Mouse (Mus musculus) midbrain, embryonic 14.5 days (tissue): ENCODE results near the gene Aldh1a2. TPM values are rescaled to one million over a fixed set of nuclear protein-coding genes. Genes with fewer than 3 reads are reported as not detected.

ENCODE experiments used
- ATAC-seq: fragments of 200-750 bp; cut with Nextera tagmentation; 2 replicates; pipeline ENCODE4 v1.8.0; 2017; ENCODE audit warnings: moderate number of reproducible peaks, moderate library complexity; ENCODE audit not compliant: low FRiP score, low TSS enrichment
- DNase-seq: peaks from one replicate; pipeline ENCODE4 v3.0.0-alpha.2; 2015
- H3K27ac ChIP-seq: fragments of 300-500 bp; sonication (generic); replicated peaks from 2 replicates; pipeline ENCODE4 v1.5.1; 2014; ENCODE audit warnings: mild to moderate bottlenecking, low read depth, low read length, moderate library complexity
- H3K27me3 ChIP-seq: fragments of 300-500 bp; sonication (generic); 2 replicates; pipeline ENCODE4 v1.6.1; 2014; ENCODE audit warnings: low read length, control low read depth, mixed read lengths; ENCODE audit not compliant: control insufficient read depth, insufficient read depth
- H3K36me3 ChIP-seq: fragments of 300-500 bp; sonication (generic); 2 replicates; pipeline ENCODE4 v1.6.1; 2014; ENCODE audit warnings: low read length, control low read depth; ENCODE audit not compliant: control insufficient read depth, insufficient read depth
- H3K4me1 ChIP-seq: fragments of 300-500 bp; sonication (generic); 2 replicates; pipeline ENCODE4 v1.6.1; 2014; ENCODE audit warnings: mild to moderate bottlenecking, antibody characterized with exemption, low read length, control low read depth; ENCODE audit not compliant: control insufficient read depth, insufficient read depth
- H3K4me2 ChIP-seq: fragments of 300-500 bp; sonication (generic); 2 replicates; pipeline ENCODE4 v1.6.1; 2014; ENCODE audit warnings: mild to moderate bottlenecking, low read length, moderate library complexity
- H3K4me3 ChIP-seq: fragments of 300-500 bp; sonication (generic); replicated peaks from 2 replicates; pipeline ENCODE4 v1.5.1; 2014; ENCODE audit warnings: low read depth, low read length
- H3K9ac ChIP-seq: fragments of 300-500 bp; sonication (generic); replicated peaks from 2 replicates; pipeline ENCODE4 v1.6.1; 2014; ENCODE audit warnings: mild to moderate bottlenecking, low read length, moderate library complexity
- H3K9me3 ChIP-seq: fragments of 300-500 bp; sonication (generic); 2 replicates; pipeline ENCODE4 v1.6.1; 2016; ENCODE audit warnings: low read length, control low read depth, mixed read lengths; ENCODE audit not compliant: control insufficient read depth
- WGBS: fragments of 180-500 bp; shearing (Covaris S2); extraction: QIAGEN DNeasy Blood & Tissue Kit; methylation state at CpG from one replicate; pipeline ENCODE4 v1.1.7; 2014; 5-methylcytosine and 5-hydroxymethylcytosine counted together
- polyA plus RNA-seq: library from polyadenylated mRNA; unstranded; fragments of >200 nt; fragmentation: Nextera tagmentation; extraction: Ambion mirVana; gene quantifications from 2 replicates; pipeline ENCODE4 v1.2.1, GENCODE M21; 2014

Gene Aldh1a2
- polyA plus RNA-seq, 1 experiment from 2014 or later: 16.0 TPM

GRCm38 (mm10) chr9:71320246-71321155 lies 104.9 kb downstream of the Aldh1a2 start:
- ATAC-seq: no peak
- 51% methylated on average over 11 of the region's 11 CpGs for WGBS
- no peaks in the 10 kb centered on the region for H3K27me3 ChIP-seq

GRCm38 (mm10) chr9:71321436-71321835 lies 105.8 kb downstream of the Aldh1a2 start:
- Histone ChIP-seq H3K9ac (no peak overlapping the region), H3K27ac (no peak overlapping the region), H3K27me3 (no peaks in the 10 kb centered on the region), H3K36me3 (no peaks in the 10 kb centered on the region), H3K9me3 (no peaks in the 10 kb centered on the region), H3K4me3 (no peak overlapping the region), H3K4me1 (no peaks in the 10 kb centered on the region), H3K4me2 (no peak overlapping the region)
- WGBS: 80% methylated on average over 7 of the region's 7 CpGs
- DNase-seq (no peak), ATAC-seq (no peak)

More at GRCm38 (mm10) chr9:71320246-71321155, 104.9 kb downstream of the Aldh1a2 start:
- H3K9me3 ChIP-seq: no peaks in the 10 kb centered on the region
- no peaks in the 10 kb centered on the region for H3K36me3 ChIP-seq
- H3K4me1 ChIP-seq: no peaks in the 10 kb centered on the region
- no peak for DNase-seq
- H3K4me2 ChIP-seq: no peak overlapping the region
- H3K9ac ChIP-seq: no peak overlapping the region
- no peak overlapping the region for H3K4me3 ChIP-seq
- H3K27ac ChIP-seq: no peak overlapping the region

- ATAC-seq: no peak
- H3K9ac ChIP-seq: no peak overlapping the region
- H3K36me3 ChIP-seq: no peaks in the 10 kb centered on the region
- no peak overlapping the region for H3K27ac ChIP-seq
- H3K4me1 ChIP-seq: no peaks in the 10 kb centered on the region
- H3K27me3 ChIP-seq: no peaks in the 10 kb centered on the region
- DNase-seq: no peak
- H3K9me3 ChIP-seq: no peaks in the 10 kb centered on the region
- H3K4me3 ChIP-seq: no peak overlapping the region
- WGBS: 77% methylated on average over 6 of the region's 6 CpGs
- H3K4me2 ChIP-seq: no peak overlapping the region
These were observed 106.3 kb downstream of the Aldh1a2 start for GRCm38 (mm10) chr9:71321871-71322270.

GRCm38 (mm10) chr9:71323303-71323952 lies 107.8 kb downstream of the Aldh1a2 start:
- H3K27ac ChIP-seq: no peak overlapping the region
- WGBS: 56% methylated on average over 1 of the region's 1 CpGs
- H3K9me3 ChIP-seq: no peaks in the 10 kb centered on the region
- H3K27me3 ChIP-seq: no peaks in the 10 kb centered on the region
- H3K4me2 ChIP-seq: no peak overlapping the region
- no peaks in the 10 kb centered on the region for H3K36me3 ChIP-seq
- DNase-seq: no peak
- H3K4me1 ChIP-seq: no peaks in the 10 kb centered on the region
- no peak for ATAC-seq
- no peak overlapping the region for H3K4me3 ChIP-seq
- no peak overlapping the region for H3K9ac ChIP-seq

- H3K4me1 ChIP-seq: no peaks in the 10 kb centered on the region
- H3K27ac ChIP-seq: no peak overlapping the region
- no peak overlapping the region for H3K4me3 ChIP-seq
- no peaks in the 10 kb centered on the region for H3K9me3 ChIP-seq
- H3K4me2 ChIP-seq: no peak overlapping the region
- 78% methylated on average over 5 of the region's 5 CpGs for WGBS
- no peak for DNase-seq
- no peak for ATAC-seq
- H3K36me3 ChIP-seq: no peaks in the 10 kb centered on the region
- H3K27me3 ChIP-seq: no peaks in the 10 kb centered on the region
- H3K9ac ChIP-seq: no peak overlapping the region
These were observed 108.5 kb downstream of the Aldh1a2 start for GRCm38 (mm10) chr9:71324060-71324459.

- Histone ChIP-seq H3K27me3 (no peaks in the 10 kb centered on the region), H3K4me1 (no peaks in the 10 kb centered on the region), H3K4me2 (no peak overlapping the region), H3K4me3 (no peak overlapping the region), H3K27ac (no peak overlapping the region), H3K9ac (no peak overlapping the region), H3K9me3 (no peaks in the 10 kb centered on the region), H3K36me3 (no peaks in the 10 kb centered on the region)
- DNase-seq: no peak
- 76% methylated on average over 4 of the region's 4 CpGs for WGBS
- no peak for ATAC-seq
These were observed 110.7 kb downstream of the Aldh1a2 start for GRCm38 (mm10) chr9:71326261-71326660.

- WGBS: 66% methylated on average over 3 of the region's 3 CpGs
- no peak overlapping the region for H3K4me2 ChIP-seq
- no peak overlapping the region for H3K4me3 ChIP-seq
- H3K9ac ChIP-seq: no peak overlapping the region
- H3K27me3 ChIP-seq: no peaks in the 10 kb centered on the region
- H3K36me3 ChIP-seq: no peaks in the 10 kb centered on the region
- H3K27ac ChIP-seq: no peak overlapping the region
- DNase-seq: no peak
- no peaks in the 10 kb centered on the region for H3K9me3 ChIP-seq
- ATAC-seq: no peak
- no peaks in the 10 kb centered on the region for H3K4me1 ChIP-seq
These were observed 116.1 kb downstream of the Aldh1a2 start for GRCm38 (mm10) chr9:71331661-71332060.

GRCm38 (mm10) chr9:71336674-71337073 lies 121.1 kb downstream of the Aldh1a2 start:
- H3K9ac ChIP-seq: no peak overlapping the region
- DNase-seq (no peak), ATAC-seq (no peak)
- no peaks in the 10 kb centered on the region for H3K27me3 ChIP-seq
- no peaks in the 10 kb centered on the region for H3K9me3 ChIP-seq
- H3K4me2 ChIP-seq: no peak overlapping the region
- no peak overlapping the region for H3K27ac ChIP-seq
- no peak overlapping the region for H3K4me3 ChIP-seq
- H3K4me1 ChIP-seq: no peaks in the 10 kb centered on the region
- WGBS: 74% methylated on average over 4 of the region's 4 CpGs
- H3K36me3 ChIP-seq: no peaks in the 10 kb centered on the region

- Histone ChIP-seq H3K27me3 (no peaks in the 10 kb centered on the region), H3K4me1 (no peaks in the 10 kb centered on the region), H3K4me3 (no peak overlapping the region), H3K36me3 (no peaks in the 10 kb centered on the region), H3K4me2 (no peak overlapping the region), H3K9ac (no peak overlapping the region), H3K27ac (no peak overlapping the region), H3K9me3 (no peaks in the 10 kb centered on the region)
- DNase-seq (no peak), ATAC-seq (no peak)
- WGBS: 96% methylated on average over 3 of the region's 3 CpGs
These were observed 121.8 kb downstream of the Aldh1a2 start for GRCm38 (mm10) chr9:71337425-71337824.
